Mouse (Mus musculus) brain, embryonic 14.5 days (tissue): Measurements from ENCODE around the gene Zfp971.
"Not testable (repeated sequence)": the region's sequence is repeated elsewhere in the genome, so short reads cannot be mapped to it uniquely, and the experiment has no call there.

Experiments
- CTCF ChIP-seq: fragments of 200-500 bp; IDR thresholded peaks from 2 replicates; pipeline ENCODE4 v1.5.1; 2012; ENCODE audit warnings: inconsistent platforms, mild to moderate bottlenecking, moderate library complexity, borderline replicate concordance; ENCODE audit not compliant: insufficient read depth, insufficient read length; ENCODE audit errors: extremely low read depth
- POLR2A ChIP-seq: fragments of 200-500 bp; IDR thresholded peaks from 2 replicates; pipeline ENCODE4 v1.6.1; 2012; ENCODE audit warnings: mild to moderate bottlenecking, inconsistent platforms, borderline replicate concordance; ENCODE audit not compliant: poor library complexity, insufficient read depth, insufficient read length, severe bottlenecking; ENCODE audit errors: extremely low read depth

GRCm38 (mm10) chr2:178023861-178024260 lies 777 bp downstream of the Zfp971 start:
- TF ChIP-seq CTCF, POLR2A: not testable (repeated sequence)
